Mouse (Mus musculus) CH12.LX (cell line): ENCODE results near the gene Mon1a. TPM values are rescaled to one million over a fixed set of nuclear protein-coding genes. Genes with fewer than 3 reads are reported as not detected.

ENCODE experiments used
- DNase-seq: peaks from one replicate; pipeline ENCODE4 v3.0.0-alpha.2; 2013; ENCODE audit errors: extremely low read depth
- H3K27ac ChIP-seq: 2 replicates; pipeline ENCODE4 v1.5.1; 2012; ENCODE audit warnings: low read depth, mild to moderate bottlenecking, control low read depth, moderate library complexity; ENCODE audit not compliant: insufficient read depth
- H3K27me3 ChIP-seq: replicated peaks from 2 replicates; pipeline ENCODE3; 2012; ENCODE audit warnings: inconsistent platforms
- H3K36me3 ChIP-seq, 2 experiments: replicated peaks in 1 of 2; 2 replicates each; pipeline versions ENCODE3 to v1.6.1; 2012; ENCODE audit warnings: inconsistent platforms in 1 of 2, low read length in 1 of 2, mild to moderate bottlenecking in 1 of 2, mixed read lengths in 1 of 2, moderate library complexity in 1 of 2; ENCODE audit not compliant: control insufficient read depth in 1 of 2, insufficient read depth in 1 of 2
- H3K4me1 ChIP-seq, 2 experiments: 2 replicates each; pipeline ENCODE4 v1.6.1; 2012; ENCODE audit warnings: inconsistent platforms in 1 of 2, moderate library complexity in 1 of 2; ENCODE audit not compliant: insufficient read depth in 2 of 2, control insufficient read depth in 1 of 2
- H3K4me2 ChIP-seq: 2 replicates; pipeline ENCODE4 v1.6.1; 2012; ENCODE audit warnings: low read depth, mild to moderate bottlenecking, control low read depth; ENCODE audit not compliant: poor library complexity, insufficient read depth, severe bottlenecking
- H3K4me3 ChIP-seq, 3 experiments: fragments of 150-350 bp in 1 of 3; sonication (generic) in 1 of 3; replicated peaks in 1 of 3; 2 replicates each; pipeline versions ENCODE3 to v1.5.1; 2011 to 2012; ENCODE audit warnings: low read depth in 2 of 3, low read length in 2 of 3, mild to moderate bottlenecking in 2 of 3, moderate library complexity in 2 of 3, control low read depth in 1 of 3, improper control_type of control experiment in 1 of 3, inconsistent platforms in 1 of 3, mixed read lengths in 1 of 3; ENCODE audit not compliant: poor library complexity in 1 of 3
- H3K79me2 ChIP-seq: replicated peaks from 2 replicates; pipeline ENCODE4 v1.6.1; 2012; ENCODE audit warnings: mild to moderate bottlenecking, moderate library complexity; ENCODE audit not compliant: control insufficient read depth, poor library complexity, insufficient read depth, severe bottlenecking; ENCODE audit errors: extremely low read depth
- H3K9ac ChIP-seq: 2 replicates; pipeline ENCODE4 v1.6.1; 2012; ENCODE audit warnings: low read depth, mild to moderate bottlenecking, control low read depth, moderate library complexity; ENCODE audit not compliant: insufficient read depth
- H3K9me3 ChIP-seq: replicated peaks from 2 replicates; pipeline ENCODE3; 2012; ENCODE audit warnings: low read length, inconsistent platforms, mixed read lengths
- BHLHE40 ChIP-seq: IDR thresholded peaks from 2 replicates; pipeline ENCODE4 v1.6.1; 2011; ENCODE audit warnings: mild to moderate bottlenecking, low read depth, low read length, improper control_type of control experiment
- CHD1 ChIP-seq: IDR thresholded peaks from 2 replicates; pipeline ENCODE4 v1.6.1; 2012; ENCODE audit warnings: low read depth, low read length, improper control_type of control experiment, inconsistent platforms
- CHD2 ChIP-seq: IDR thresholded peaks from 2 replicates; pipeline ENCODE4 v1.6.1; 2011; ENCODE audit warnings: low read length, improper control_type of control experiment
- EP300 ChIP-seq: IDR thresholded peaks from 2 replicates; pipeline ENCODE4 v1.6.1; 2011; ENCODE audit warnings: low read length, improper control_type of control experiment
- ETS1 ChIP-seq: conservative IDR thresholded peaks from 2 replicates; pipeline ENCODE4 v1.6.1; 2012; ENCODE audit warnings: low read depth, mild to moderate bottlenecking, inconsistent platforms, low read length, improper control_type of control experiment, moderate library complexity
- GABPA ChIP-seq: IDR thresholded peaks from 2 replicates; pipeline ENCODE4 v1.6.1; 2012; ENCODE audit warnings: low read depth, low read length, improper control_type of control experiment, inconsistent platforms; ENCODE audit not compliant: insufficient replicate concordance
- IRF4 ChIP-seq: IDR thresholded peaks from 2 replicates; pipeline ENCODE4 v1.6.1; 2014; ENCODE audit warnings: low read depth, mild to moderate bottlenecking, inconsistent platforms, low read length, improper control_type of control experiment
- JUND ChIP-seq: conservative IDR thresholded peaks from 2 replicates; pipeline ENCODE4 v1.6.1; 2011; ENCODE audit warnings: low read depth, low read length, improper control_type of control experiment
- KAT2A ChIP-seq: IDR thresholded peaks from 2 replicates; pipeline ENCODE4 v1.6.1; 2012; ENCODE audit warnings: low read length, improper control_type of control experiment, inconsistent platforms; ENCODE audit not compliant: insufficient replicate concordance
- MAX ChIP-seq: IDR thresholded peaks from 2 replicates; pipeline ENCODE4 v1.6.1; 2011; ENCODE audit warnings: low read length, improper control_type of control experiment
- MYC ChIP-seq: IDR thresholded peaks from 2 replicates; pipeline ENCODE4 v1.6.1; 2011; ENCODE audit warnings: low read depth, mild to moderate bottlenecking, improper control_type of control experiment, low read length
- NRF1 ChIP-seq: IDR thresholded peaks from 2 replicates; pipeline ENCODE4 v1.6.1; 2014; ENCODE audit warnings: low read depth, mild to moderate bottlenecking, inconsistent platforms, low read length, improper control_type of control experiment, moderate library complexity
- RAD21 ChIP-seq: IDR thresholded peaks from 2 replicates; pipeline ENCODE4 v1.6.1; 2011; ENCODE audit warnings: low read depth, mild to moderate bottlenecking, low read length, improper control_type of control experiment, moderate library complexity
- SIN3A ChIP-seq: IDR thresholded peaks from 2 replicates; pipeline ENCODE4 v1.6.1; 2012; ENCODE audit warnings: low read length, improper control_type of control experiment, inconsistent platforms
- TBP ChIP-seq: conservative IDR thresholded peaks from 2 replicates; pipeline ENCODE4 v1.6.1; 2011; ENCODE audit warnings: low read depth, low read length, improper control_type of control experiment
- USF2 ChIP-seq: conservative IDR thresholded peaks from 2 replicates; pipeline ENCODE4 v1.6.1; 2011; ENCODE audit warnings: low read depth, low read length, improper control_type of control experiment
- ZC3H11A ChIP-seq: IDR thresholded peaks from 2 replicates; pipeline ENCODE4 v1.6.1; 2012; ENCODE audit warnings: low read depth, mild to moderate bottlenecking, inconsistent platforms, low read length, improper control_type of control experiment
- ZMIZ1 ChIP-seq: IDR thresholded peaks from 2 replicates; pipeline ENCODE4 v1.6.1; 2012; ENCODE audit warnings: low read depth, mild to moderate bottlenecking, inconsistent platforms, low read length, improper control_type of control experiment
- ZNF384 ChIP-seq: IDR thresholded peaks from 2 replicates; pipeline ENCODE4 v1.6.1; 2012; ENCODE audit warnings: low read depth, low read length, improper control_type of control experiment, inconsistent platforms
- dilution Hi-C: fragments of 300-500 bp; cut with MboI; formaldehyde crosslinking; loops from 2 replicates; pipeline ENCODE4 v1.14.3; 2020; ENCODE audit warnings: low sequenced_read_pairs; ENCODE audit not compliant: extremely low pct_unique_long_range_greater_than_20kb, extremely low pct_ligation_motif_present
- in situ Hi-C: fragments of 300-500 bp; cut with MboI; formaldehyde crosslinking; loops from 3 replicates; pipeline ENCODE4 v1.14.3; 2019; ENCODE audit warnings: low sequenced_read_pairs, low pct_ligation_motif_present, low pct_unique_long_range_greater_than_20kb, mixed read lengths
- polyA plus RNA-seq: library from polyadenylated mRNA; unstranded; fragments of >175 nt; gene quantifications from 2 replicates; pipeline ENCODE4 v1.2.1, GENCODE M21; 2012; ENCODE audit warnings: low read depth; ENCODE audit not compliant: insufficient read length
- total RNA-seq, 2 experiments: library from RNA; depleted of rRNA; stranded (reverse); fragments of 300-350 nt in 1 of 2; fragments of >200 nt in 1 of 2; gene quantifications; 2 replicates each; pipeline ENCODE4 v1.2.3; 2012 to 2014

Mon1a gene
- total and polyA plus RNA-seq, 3 experiments = 13.6 to 19.5 (median 15.3) TPM

- TF ChIP-seq ZMIZ1 = peak; percentile 71
- TF ChIP-seq ZC3H11A = no peak
- peak; percentile 87 for TF ChIP-seq TBP
- no peak for TF ChIP-seq EP300
- peak; percentile 69 for TF ChIP-seq NRF1
- TF ChIP-seq RAD21 = no peak
- no peak for TF ChIP-seq ZNF384
- TF ChIP-seq MAX = peak; percentile 62
- peak; percentile 89 for TF ChIP-seq KAT2A
- peak; percentile 37; the same call in 1 of the 2 replicates for TF ChIP-seq CHD2
- no peak for TF ChIP-seq BHLHE40
- TF ChIP-seq IRF4 = no peak
- TF ChIP-seq, all 38 proteins: peak for 17
Measured at GRCm38 (mm10) chr9:107872350-107873098, 15.4 kb upstream of the Mon1a start (continued).

GRCm38 (mm10) chr9:107873137-107873536 is 14.8 kb upstream of the Mon1a start, which contains the start of gene Rbm6:
Gene Rbm6, minus strand, starts transcription at chr9:107873237.
- dilution Hi-C loops = no loop called here
- in situ Hi-C loops = no loop called here
- Histone ChIP-seq H3K79me2 (peaks cover 34% of the 10 kb centered on the region), H3K27me3 (peaks cover 5% of the 10 kb centered on the region), H3K36me3 (peaks cover 4 to 15% of the 10 kb centered on the region in 2 experiments), H3K4me1 (peaks cover 5 to 20% of the 10 kb centered on the region in 2 experiments), H3K4me2 (peak within 1 kb of the TSS; percentile 98), H3K9ac (peak within 1 kb of the TSS; percentile 97), H3K9me3 (no peaks in the 10 kb centered on the region), H3K4me3 (peak within 1 kb of the TSS; percentile 85 to 91 (median 87)), H3K27ac (peak within 1 kb of the TSS; percentile 69)
- no peak for DNase-seq
- TF ChIP-seq MYC = no peak
- peak; percentile 58; the same call in 1 of the 2 replicates for TF ChIP-seq CHD1
- no peak for TF ChIP-seq SIN3A
- TF ChIP-seq MAX = 0 out of 2 replicates have a peak, but pooled peaks have one; percentile 10
- TF ChIP-seq JUND = no peak
- no peak for TF ChIP-seq TBP
- TF ChIP-seq USF2 = no peak
- TF ChIP-seq GABPA = no peak
- no peak for TF ChIP-seq ETS1
